Mouse (Mus musculus) spleen, adult 2 months (tissue): Measurements from ENCODE around the gene Rbm45.

Experiments
- CTCF ChIP-seq: fragments of 200-500 bp; IDR thresholded peaks from 2 replicates; pipeline ENCODE4 v1.5.1; 2011; ENCODE audit warnings: mild to moderate bottlenecking, inconsistent platforms; ENCODE audit not compliant: insufficient read depth, insufficient read length, insufficient replicate concordance; ENCODE audit errors: extremely low read depth
- POLR2A ChIP-seq: fragments of 200-500 bp; IDR thresholded peaks from 2 replicates; pipeline ENCODE4 v1.6.1; 2011; ENCODE audit warnings: low read depth, low read length, inconsistent platforms

GRCm38 (mm10) chr2:76365811-76366210 lies 4.0 kb upstream of the Rbm45 start:
- TF ChIP-seq CTCF (no peak), POLR2A (no peak)
